Mouse (Mus musculus) limb, embryonic 15.5 days (tissue): ENCODE results near the gene Slc24a3. TPM values are rescaled to one million over a fixed set of nuclear protein-coding genes. Genes with fewer than 3 reads are reported as not detected.

ENCODE experiments used
- ATAC-seq: fragments of 200-750 bp; cut with Nextera tagmentation; 2 replicates; pipeline ENCODE4 v1.8.0; 2017; ENCODE audit warnings: low read depth, moderate TSS enrichment; ENCODE audit not compliant: insufficient number of reproducible peaks, low FRiP score, low TSS enrichment
- H3K27ac ChIP-seq: fragments of 300-500 bp; sonication (generic); 2 replicates; pipeline ENCODE4 v1.5.1; 2015; ENCODE audit warnings: moderate library complexity, mild to moderate bottlenecking, inconsistent platforms
- H3K27me3 ChIP-seq: fragments of 300-500 bp; sonication (generic); 2 replicates; pipeline ENCODE4 v1.6.1; 2015; ENCODE audit warnings: inconsistent platforms
- H3K36me3 ChIP-seq: fragments of 300-500 bp; sonication (generic); 2 replicates; pipeline ENCODE4 v1.6.1; 2015; ENCODE audit warnings: inconsistent platforms
- H3K4me1 ChIP-seq: fragments of 300-500 bp; sonication (generic); 2 replicates; pipeline ENCODE4 v1.6.1; 2015; ENCODE audit warnings: inconsistent platforms
- H3K4me2 ChIP-seq: fragments of 300-500 bp; sonication (generic); 2 replicates; pipeline ENCODE4 v1.6.1; 2015; ENCODE audit warnings: mild to moderate bottlenecking, inconsistent platforms
- H3K4me3 ChIP-seq: fragments of 300-500 bp; sonication (generic); 2 replicates; pipeline ENCODE4 v1.5.1; 2015; ENCODE audit warnings: mild to moderate bottlenecking, inconsistent platforms
- H3K9ac ChIP-seq: fragments of 300-500 bp; sonication (generic); 2 replicates; pipeline ENCODE4 v1.6.1; 2015; ENCODE audit warnings: inconsistent platforms
- H3K9me3 ChIP-seq: fragments of 300-500 bp; sonication (generic); 2 replicates; pipeline ENCODE4 v1.6.1; 2016; ENCODE audit warnings: inconsistent platforms
- WGBS: fragments of 180-500 bp; shearing (Covaris S2); methylation state at CpG from one replicate; pipeline ENCODE4 v1.1.7; 2015; 5-methylcytosine and 5-hydroxymethylcytosine counted together
- polyA plus RNA-seq: library from polyadenylated mRNA; unstranded; fragments of >200 nt; fragmentation: Nextera tagmentation; extraction: Ambion mirVana; gene quantifications from 2 replicates; pipeline ENCODE4 v1.2.1, GENCODE M21; 2015

The Slc24a3 gene
- polyA plus RNA-seq, 1 experiment from 2014 or later: 2.7 TPM

DNA sequence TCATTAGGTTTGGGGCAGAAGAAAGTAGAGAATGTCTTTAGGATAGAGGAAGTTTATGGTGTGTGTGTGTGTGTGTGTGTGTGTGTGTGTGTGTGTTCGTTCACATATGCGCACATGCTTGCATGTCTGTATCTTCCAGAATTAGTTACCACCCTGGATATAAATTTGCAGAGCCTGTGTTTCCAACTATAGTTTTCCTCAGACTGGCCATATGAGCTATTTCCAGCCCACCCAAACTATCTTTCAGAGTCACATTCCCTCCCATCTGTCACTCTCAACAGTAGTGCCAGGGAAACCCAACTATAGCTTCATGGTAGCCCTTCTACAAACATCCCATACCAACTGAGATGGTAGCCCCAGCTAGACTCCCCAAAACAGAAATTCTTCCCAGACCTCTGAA is 250.2 kb downstream of the Slc24a3 start:
- ATAC-seq: no peak
- Histone ChIP-seq H3K4me1 (no peaks in the 10 kb centered on the region), H3K36me3 (no peaks in the 10 kb centered on the region), H3K9me3 (no peaks in the 10 kb centered on the region), H3K4me2 (no peak overlapping the region), H3K27ac (no peak overlapping the region), H3K27me3 (no peaks in the 10 kb centered on the region), H3K4me3 (no peak overlapping the region), H3K9ac (no peak overlapping the region)
- WGBS: 98% methylated on average over 2 of the region's 2 CpGs

DNA sequence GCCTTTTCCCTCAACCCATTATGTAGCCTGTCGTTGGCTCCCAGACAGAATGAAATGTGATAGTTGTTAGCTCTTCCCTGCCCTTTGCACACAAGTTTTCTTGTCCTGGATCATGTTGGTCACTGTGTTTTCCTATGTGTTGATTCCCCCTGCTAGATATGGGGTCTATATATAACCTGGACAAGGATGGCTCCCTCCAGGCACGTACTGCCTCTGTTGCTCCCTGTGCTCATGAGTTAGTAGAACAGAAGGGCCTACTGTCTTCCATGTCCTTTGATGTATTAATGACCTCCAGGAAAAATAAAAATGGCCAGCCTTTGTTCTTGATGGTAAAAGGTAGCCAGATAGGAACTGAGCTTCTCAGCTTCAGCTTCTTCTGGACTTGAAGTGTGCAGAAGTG is 251.5 kb downstream of the Slc24a3 start:
- Histone ChIP-seq H3K9ac (no peak overlapping the region), H3K36me3 (no peaks in the 10 kb centered on the region), H3K4me3 (no peak overlapping the region), H3K9me3 (no peaks in the 10 kb centered on the region), H3K4me1 (no peaks in the 10 kb centered on the region), H3K4me2 (no peak overlapping the region), H3K27me3 (no peaks in the 10 kb centered on the region), H3K27ac (no peak overlapping the region)
- 72% methylated on average over 2 of the region's 2 CpGs for WGBS
- no peak for ATAC-seq

DNA sequence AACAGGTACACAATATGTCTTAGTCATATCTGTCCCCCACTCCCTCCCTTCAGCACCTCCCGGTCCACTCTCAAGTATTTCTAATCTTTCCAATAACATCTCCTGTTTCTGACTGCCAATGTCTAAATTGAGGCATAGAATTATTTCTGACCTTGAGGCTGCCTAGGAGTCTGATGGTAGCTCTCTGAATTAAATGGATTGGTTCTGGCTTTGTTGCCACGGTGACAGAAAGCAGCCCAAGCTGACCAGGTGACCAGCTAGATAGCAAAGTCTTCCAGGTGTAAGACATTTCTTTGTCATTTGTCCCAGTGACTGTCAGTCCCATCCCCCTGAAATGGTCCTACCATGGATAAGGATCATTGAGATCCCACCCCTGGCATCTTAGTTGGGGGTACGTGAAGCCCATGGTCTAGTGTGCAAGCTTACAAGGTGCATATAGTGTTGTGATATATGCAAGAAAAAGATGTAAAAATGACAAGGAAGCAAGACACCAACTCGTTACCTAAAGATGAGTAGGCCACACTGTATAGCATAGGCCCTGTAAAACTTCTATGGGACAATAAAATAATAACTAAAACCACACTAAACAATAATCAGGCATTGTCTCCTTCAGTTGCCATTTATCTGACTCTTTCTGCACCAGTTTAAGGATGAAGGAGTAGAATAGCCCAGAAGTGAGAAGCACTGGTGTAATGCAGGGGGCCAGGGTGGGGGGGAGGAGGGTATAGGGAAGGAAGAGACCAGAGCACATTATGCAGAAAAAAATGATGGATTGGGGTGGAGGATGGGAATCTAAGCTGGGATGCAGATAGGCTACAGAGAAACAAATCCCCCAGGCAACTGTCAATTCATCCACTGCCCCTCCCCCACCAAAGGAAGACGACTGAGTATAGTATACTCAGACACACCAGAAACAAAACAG is 253.7 kb downstream of the Slc24a3 start:
- H3K4me2 ChIP-seq: no peak overlapping the region
- no peaks in the 10 kb centered on the region for H3K36me3 ChIP-seq
- no peaks in the 10 kb centered on the region for H3K9me3 ChIP-seq
- no peak overlapping the region for H3K9ac ChIP-seq
- H3K27me3 ChIP-seq: no peaks in the 10 kb centered on the region
- H3K4me1 ChIP-seq: no peaks in the 10 kb centered on the region
- WGBS: 79% methylated on average over 5 of the region's 5 CpGs
- H3K27ac ChIP-seq: no peak overlapping the region
- H3K4me3 ChIP-seq: no peak overlapping the region
- ATAC-seq: no peak

DNA sequence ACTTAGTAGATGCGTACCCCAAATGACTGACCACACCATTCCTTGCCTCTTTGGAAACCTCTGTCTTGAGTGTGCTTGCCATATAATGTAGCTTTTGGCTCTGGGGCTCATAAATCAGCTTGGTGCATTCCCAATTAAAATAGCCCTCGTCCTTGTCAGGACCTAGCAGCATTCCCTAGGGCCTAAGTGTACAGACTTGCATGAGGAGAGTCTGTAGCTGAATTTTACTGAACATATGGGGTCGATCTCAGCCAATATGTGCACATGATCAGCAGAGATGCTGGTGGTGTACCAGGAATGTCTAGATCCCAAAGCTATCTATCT is 254.3 kb downstream of the Slc24a3 start:
- H3K27ac ChIP-seq: no peak overlapping the region
- ATAC-seq: no peak
- WGBS: 48% methylated on average over 3 of the region's 3 CpGs

DNA sequence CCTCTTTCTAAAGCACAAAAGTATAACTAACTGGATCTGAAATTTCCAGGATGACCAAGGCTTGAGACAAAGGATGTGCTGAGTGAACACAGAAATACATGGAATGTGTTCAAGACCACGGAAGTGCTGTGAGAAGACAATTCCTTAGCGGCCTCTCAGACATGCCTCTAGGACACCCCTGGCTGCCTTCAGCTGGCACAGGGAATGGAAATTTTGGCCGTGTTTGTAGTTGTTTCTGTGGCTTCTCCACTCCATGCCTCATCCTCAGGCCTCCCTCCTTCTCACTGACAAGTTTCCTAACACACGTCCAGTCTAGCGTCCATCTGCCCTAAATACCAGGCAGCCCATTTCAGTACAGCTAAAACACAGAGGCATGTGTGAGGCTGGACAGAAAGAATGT is 262.4 kb downstream of the Slc24a3 start:
- H3K4me1 ChIP-seq: 0 out of 2 replicates have a peak, but pooled peaks cover 3% of the 10 kb centered on the region
- no peak for ATAC-seq
- no peaks in the 10 kb centered on the region for H3K36me3 ChIP-seq
- WGBS: 76% methylated on average over 5 of the region's 5 CpGs
- no peak overlapping the region for H3K27ac ChIP-seq
- no peak overlapping the region for H3K4me3 ChIP-seq
- H3K9me3 ChIP-seq: no peaks in the 10 kb centered on the region
- no peak overlapping the region for H3K4me2 ChIP-seq
- no peak overlapping the region for H3K9ac ChIP-seq
- no peaks in the 10 kb centered on the region for H3K27me3 ChIP-seq

More for the DNA sequence above, 254.3 kb downstream of the Slc24a3 start:
- H3K9me3 ChIP-seq: no peaks in the 10 kb centered on the region
- H3K4me2 ChIP-seq: no peak overlapping the region
- no peaks in the 10 kb centered on the region for H3K36me3 ChIP-seq
- H3K9ac ChIP-seq: no peak overlapping the region
- no peaks in the 10 kb centered on the region for H3K4me1 ChIP-seq
- no peaks in the 10 kb centered on the region for H3K27me3 ChIP-seq
- H3K4me3 ChIP-seq: no peak overlapping the region

DNA sequence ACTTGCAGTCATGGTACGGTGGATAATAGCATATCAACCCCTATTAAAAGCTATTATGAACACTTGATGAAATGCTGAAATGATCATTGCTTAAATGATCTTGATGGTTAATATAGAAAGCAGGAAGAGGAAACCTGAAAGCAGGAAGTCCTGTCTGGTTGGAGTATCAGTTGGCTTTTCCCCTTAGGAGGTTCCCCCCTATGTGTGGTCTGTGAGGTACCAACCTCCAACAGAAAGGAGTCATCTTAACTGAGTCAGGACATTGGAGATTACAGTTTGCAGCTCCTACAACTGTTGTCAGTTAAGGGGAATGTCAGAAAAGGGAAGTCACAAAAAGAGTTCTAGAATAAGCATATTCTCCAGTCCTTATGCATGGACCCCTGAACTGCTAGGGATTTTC is 266.5 kb downstream of the Slc24a3 start:
- Histone ChIP-seq H3K27me3 (no peaks in the 10 kb centered on the region), H3K4me3 (no peak overlapping the region), H3K27ac (no peak overlapping the region), H3K9me3 (no peaks in the 10 kb centered on the region), H3K4me2 (no peak overlapping the region), H3K9ac (no peak overlapping the region), H3K36me3 (no peaks in the 10 kb centered on the region), H3K4me1 (0 out of 2 replicates have a peak, but pooled peaks cover 2% of the 10 kb centered on the region)
- WGBS: 86% methylated on average over 1 of the region's 1 CpGs
- ATAC-seq: no peak

DNA sequence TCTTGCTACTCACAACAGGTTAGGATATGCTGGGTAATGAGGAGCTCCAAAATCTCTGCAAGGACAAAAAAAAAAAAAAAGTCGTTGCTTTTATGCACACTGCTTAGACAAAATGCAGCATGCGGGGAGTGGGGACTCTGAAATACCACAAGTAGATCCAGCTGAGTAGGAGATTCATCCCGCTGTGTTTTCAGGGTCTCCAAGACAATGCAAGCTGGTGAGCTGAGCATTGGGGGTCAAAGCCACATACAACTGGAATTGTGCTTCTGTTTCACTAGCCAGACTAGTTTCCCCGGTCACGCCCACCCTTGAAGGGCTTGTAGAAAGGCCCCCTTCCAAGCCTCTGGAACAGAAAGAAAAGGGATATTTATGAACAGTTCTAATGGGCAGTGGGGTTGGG is 270.8 kb downstream of the Slc24a3 start:
- Histone ChIP-seq H3K4me3 (no peak overlapping the region), H3K9ac (no peak overlapping the region), H3K36me3 (no peaks in the 10 kb centered on the region), H3K4me2 (no peak overlapping the region), H3K4me1 (no peaks in the 10 kb centered on the region), H3K9me3 (no peaks in the 10 kb centered on the region), H3K27ac (no peak overlapping the region), H3K27me3 (no peaks in the 10 kb centered on the region)
- 60% methylated on average over 5 of the region's 5 CpGs for WGBS
- no peak for ATAC-seq

DNA sequence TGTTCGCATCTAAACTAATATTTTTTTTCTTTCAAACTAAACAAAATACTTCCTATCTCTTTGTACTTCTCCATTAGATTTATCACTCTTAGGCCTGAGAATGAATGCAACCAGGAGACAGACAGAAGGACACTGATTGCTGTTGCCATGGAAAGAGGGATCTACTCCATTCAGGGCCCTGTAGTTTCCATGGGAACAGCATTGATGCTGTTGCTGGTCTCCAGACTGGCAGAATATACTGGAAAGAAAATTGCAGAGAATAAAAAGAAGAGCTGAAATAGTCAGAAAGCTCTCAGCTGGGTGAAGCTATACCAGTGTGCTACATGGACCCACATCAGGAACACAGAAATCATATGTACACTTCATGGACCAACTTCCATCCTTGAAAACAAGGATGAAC is 272.2 kb downstream of the Slc24a3 start:
- no peak overlapping the region for H3K9ac ChIP-seq
- H3K36me3 ChIP-seq: no peaks in the 10 kb centered on the region
- H3K9me3 ChIP-seq: no peaks in the 10 kb centered on the region
- no peak overlapping the region for H3K4me3 ChIP-seq
- no peak for ATAC-seq
- 90% methylated on average over 1 of the region's 1 CpGs for WGBS
- no peaks in the 10 kb centered on the region for H3K27me3 ChIP-seq
- H3K4me2 ChIP-seq: no peak overlapping the region
- no peaks in the 10 kb centered on the region for H3K4me1 ChIP-seq
- H3K27ac ChIP-seq: no peak overlapping the region

DNA sequence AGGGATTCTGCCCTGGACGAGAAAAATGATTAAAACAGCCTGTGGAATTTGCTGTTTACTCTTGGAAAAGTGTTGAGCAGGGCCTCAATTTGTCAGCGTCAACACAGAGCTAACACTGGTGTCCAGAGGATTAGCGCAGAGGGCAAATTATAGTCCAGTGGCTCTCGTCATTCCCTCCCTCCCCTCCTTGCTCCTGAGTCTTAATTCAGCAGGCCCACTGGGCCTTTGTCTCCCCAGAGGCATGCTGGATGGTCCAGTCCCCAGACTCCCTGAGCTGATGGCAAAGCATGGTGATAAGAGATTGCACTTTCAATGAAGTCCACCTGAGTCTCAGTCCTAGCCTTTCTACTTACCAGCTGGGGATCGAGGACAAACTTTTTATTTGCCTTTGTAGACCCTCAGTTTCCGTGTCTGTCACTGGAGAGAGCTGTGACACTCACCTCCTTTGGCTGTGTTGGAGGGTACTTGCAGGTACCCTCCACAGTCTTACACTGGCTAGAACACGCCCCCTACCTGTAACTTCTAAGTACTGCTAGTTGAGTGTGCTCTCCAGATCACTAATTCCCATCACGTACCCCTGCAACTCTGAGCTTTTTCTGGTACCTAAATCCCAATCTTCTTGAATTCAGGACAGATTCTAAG is 289.7 kb downstream of the Slc24a3 start:
- no peaks in the 10 kb centered on the region for H3K4me1 ChIP-seq
- H3K4me3 ChIP-seq: no peak overlapping the region
- no peaks in the 10 kb centered on the region for H3K9me3 ChIP-seq
- H3K36me3 ChIP-seq: no peaks in the 10 kb centered on the region
- 50% methylated on average over 8 of the region's 8 CpGs for WGBS
- no peaks in the 10 kb centered on the region for H3K27me3 ChIP-seq
- no peak overlapping the region for H3K4me2 ChIP-seq
- no peak overlapping the region for H3K27ac ChIP-seq
- ATAC-seq: no peak
- H3K9ac ChIP-seq: no peak overlapping the region

DNA sequence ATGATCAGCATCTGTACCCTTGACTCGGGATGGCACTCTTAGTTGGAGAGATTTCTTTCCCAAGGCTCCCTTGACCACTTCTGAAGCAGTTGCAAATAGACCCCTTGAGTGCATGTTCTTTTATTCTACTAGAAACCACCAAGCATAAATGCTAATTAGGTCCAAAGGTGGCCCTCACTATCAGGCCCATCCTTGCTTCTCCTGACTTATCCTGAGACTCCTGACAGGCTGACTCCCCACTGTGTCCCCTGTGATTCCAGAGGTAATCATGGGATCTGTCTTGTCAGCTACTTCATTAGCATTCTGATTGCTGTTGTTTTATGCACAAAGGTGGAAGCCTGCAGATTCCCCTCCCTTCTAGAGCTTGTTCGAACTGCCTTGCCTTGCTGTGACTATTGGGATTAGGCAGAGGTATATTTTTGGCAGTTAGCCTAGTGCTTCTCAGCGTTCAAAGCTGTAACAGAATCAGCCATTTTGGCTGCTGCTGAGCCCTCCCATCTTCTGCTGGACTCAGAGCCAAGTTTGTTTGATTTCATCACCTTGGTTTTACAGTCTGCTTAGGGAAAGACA is 293.4 kb downstream of the Slc24a3 start:
- ATAC-seq: no peak
- WGBS: 51% methylated on average over 3 of the region's 3 CpGs
- H3K27ac ChIP-seq: no peak overlapping the region
- H3K9ac ChIP-seq: no peak overlapping the region
- H3K9me3 ChIP-seq: no peaks in the 10 kb centered on the region
- no peak overlapping the region for H3K4me2 ChIP-seq
- H3K27me3 ChIP-seq: no peaks in the 10 kb centered on the region
- H3K4me3 ChIP-seq: no peak overlapping the region
- H3K36me3 ChIP-seq: no peaks in the 10 kb centered on the region
- no peaks in the 10 kb centered on the region for H3K4me1 ChIP-seq

DNA sequence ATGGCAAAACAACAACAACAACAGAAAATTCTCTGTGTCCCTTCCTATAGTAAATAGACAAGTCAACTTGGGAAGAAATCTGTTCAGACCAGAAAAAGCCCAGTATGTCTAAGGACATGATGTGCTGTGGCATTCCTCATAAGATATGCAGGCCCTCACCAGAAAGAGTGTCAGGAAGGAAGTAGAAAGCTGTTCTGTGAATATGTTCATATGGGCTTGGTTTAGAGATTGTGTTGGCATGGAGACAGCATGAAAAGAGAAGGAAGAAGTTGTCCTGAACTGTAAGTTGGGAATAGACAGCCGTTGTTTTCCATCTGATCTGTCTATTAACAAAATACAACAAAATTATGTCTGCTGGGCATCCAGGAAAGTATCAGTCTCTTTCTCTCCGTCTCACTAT is 294.7 kb downstream of the Slc24a3 start:
- Histone ChIP-seq H3K27ac (no peak overlapping the region), H3K36me3 (no peaks in the 10 kb centered on the region), H3K4me1 (no peaks in the 10 kb centered on the region), H3K4me3 (no peak overlapping the region), H3K4me2 (no peak overlapping the region), H3K9ac (no peak overlapping the region), H3K27me3 (no peaks in the 10 kb centered on the region), H3K9me3 (no peaks in the 10 kb centered on the region)
- 88% methylated on average over 2 of the region's 2 CpGs for WGBS
- ATAC-seq: no peak

DNA sequence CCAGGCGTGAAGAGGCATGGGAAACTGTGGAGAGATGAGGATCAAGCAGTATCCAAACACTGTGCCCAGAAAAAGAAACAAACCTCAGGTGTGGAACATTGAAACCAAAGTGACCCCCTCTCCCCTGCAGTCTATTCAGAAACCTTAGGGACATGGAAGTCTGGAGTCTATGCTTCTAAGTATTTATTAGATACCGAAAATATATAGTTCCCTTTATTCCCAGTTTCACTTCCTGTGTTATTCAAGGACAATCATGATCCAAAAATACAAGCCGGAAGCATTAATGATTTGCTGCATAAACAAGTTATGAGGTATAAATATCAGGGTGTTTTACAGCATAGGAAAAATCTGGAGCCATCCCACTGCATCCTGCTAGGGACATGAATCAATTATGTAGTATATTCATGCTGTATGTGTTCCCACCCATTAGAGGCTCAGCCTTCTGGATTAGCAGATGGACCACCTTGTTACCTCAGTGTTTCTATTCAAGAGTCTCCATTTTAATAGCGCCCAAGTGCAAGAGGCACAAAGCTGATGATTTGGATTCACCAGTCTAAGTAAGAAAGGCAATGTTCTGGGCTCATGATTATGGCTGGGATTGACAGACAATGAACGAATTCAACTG is 301.3 kb downstream of the Slc24a3 start:
- 84% methylated on average over 5 of the region's 5 CpGs for WGBS
- Histone ChIP-seq H3K36me3 (no peaks in the 10 kb centered on the region), H3K4me1 (no peaks in the 10 kb centered on the region), H3K9me3 (no peaks in the 10 kb centered on the region), H3K9ac (no peak overlapping the region), H3K4me3 (no peak overlapping the region), H3K4me2 (no peak overlapping the region), H3K27me3 (no peaks in the 10 kb centered on the region), H3K27ac (no peak overlapping the region)
- no peak for ATAC-seq
